Mouse (Mus musculus) forelimb bud, embryonic 11.5 days (tissue): Measurements from ENCODE around the gene Pde4dip.

Experiments used
- DNase-seq: peaks from one replicate; pipeline ENCODE4 v3.0.0-alpha.2; 2012; ENCODE audit warnings: low read depth, low spot score

The Pde4dip gene

DNA sequence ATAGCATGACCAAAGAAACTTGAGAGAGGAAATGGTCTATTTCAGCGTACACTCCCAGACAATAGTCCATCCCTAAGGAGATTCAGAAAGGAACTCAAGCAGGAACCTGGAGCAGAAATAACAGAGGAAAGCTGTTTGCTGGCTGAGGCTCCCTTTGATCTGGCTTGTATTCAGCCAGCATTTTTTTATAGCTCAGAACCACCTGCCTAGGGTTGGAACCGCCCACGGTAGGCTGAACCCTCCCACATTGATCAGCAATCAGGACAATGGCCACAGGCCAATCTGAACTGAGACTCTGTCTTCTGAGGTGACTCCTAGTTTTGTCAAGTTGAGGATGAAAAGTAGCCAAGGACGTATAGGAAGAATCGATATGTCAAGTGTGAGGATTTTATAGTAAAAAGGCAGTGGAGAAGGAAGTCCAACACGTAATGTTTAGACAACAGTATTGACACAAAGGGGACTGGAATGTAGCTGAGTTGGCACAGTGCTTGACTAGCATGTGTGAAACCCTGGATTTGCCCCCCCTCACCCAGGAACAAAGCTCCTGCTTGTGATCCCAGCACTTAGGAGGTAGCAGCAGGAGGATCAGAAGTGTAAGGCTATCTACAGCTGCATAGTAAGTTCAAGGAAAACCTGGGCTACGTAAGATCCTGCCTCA is 44.2 kb downstream of the Pde4dip start:
- no peak for DNase-seq

DNA sequence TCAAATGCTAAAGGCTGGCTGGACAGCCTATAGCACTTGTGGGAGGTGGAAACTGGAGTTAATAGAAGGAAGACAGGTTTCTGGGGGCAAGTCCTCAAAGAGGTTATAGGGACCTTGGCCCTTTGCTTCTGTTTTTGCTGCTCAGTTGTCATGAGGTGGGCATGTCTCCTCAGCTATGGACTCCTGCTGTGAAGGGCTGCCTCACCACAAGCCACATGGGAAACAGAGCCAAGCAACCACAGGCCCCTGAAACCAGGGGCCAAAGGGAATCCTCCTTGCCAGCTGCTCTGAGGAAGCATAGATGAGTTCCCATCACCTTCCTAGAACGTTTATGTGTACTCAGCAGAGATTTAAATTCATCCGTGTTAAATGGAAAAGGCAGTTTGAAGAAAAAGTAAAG is 45.9 kb downstream of the Pde4dip start:
- DNase-seq, result no peak

DNA sequence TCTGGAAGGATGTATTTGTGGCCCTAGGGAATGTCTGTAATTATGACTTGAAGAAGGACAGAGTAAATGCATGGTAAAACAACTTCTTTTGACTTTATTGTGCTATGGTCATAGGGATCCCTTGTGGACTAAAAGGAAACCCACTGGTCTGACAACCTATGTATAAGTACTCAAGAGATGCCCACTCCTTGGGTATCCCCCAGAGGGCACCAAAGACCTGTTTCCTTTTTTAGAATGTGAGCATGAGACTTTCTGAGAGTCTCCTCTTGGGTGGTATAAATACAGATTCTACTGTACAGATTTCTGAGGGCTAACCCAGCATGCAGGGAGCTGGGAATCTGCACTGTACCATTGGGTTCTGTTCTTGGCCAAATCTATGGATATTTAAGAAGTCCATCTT is 48.1 kb downstream of the Pde4dip start:
- no peak for DNase-seq

DNA sequence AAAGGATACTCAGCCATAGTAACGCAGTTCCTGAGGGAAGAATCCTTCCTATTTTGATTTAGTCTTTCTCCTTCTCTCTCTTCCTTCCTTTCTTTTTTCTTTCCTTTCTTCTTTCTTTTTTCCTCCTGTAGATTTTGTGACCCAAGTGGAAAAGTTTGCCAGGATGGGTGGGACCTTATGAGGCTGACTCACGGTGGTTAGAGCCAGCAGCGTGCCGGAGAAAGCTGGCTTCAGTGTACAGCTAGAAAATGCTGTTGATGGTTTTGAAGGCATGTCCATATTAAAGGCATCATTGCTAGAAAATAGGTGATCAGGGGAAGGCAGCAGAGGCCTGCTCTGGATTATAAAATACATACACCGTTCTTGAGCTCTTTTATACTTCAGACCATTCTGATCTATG is 52.6 kb downstream of the Pde4dip start:
- DNase-seq, result no peak

DNA sequence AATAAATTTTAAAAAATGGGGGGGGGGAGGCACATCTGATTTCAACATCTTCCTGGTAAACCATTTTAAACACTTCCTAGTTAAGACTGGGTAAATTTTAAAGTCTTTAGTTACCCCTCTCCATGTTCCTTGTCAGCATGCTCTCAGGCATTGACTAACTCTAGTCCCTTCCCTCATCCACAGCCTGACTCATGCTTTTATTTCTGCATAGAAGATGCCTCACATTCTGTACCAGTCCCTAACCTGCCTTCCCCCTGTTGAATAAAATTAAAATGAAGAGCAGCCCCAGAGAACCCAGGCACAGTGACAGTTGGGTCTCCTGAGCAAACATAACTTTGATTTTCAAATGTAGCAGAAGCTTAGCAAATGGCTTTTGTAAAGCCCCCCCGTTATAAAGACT is 53.9 kb downstream of the Pde4dip start:
- no peak for DNase-seq

DNA sequence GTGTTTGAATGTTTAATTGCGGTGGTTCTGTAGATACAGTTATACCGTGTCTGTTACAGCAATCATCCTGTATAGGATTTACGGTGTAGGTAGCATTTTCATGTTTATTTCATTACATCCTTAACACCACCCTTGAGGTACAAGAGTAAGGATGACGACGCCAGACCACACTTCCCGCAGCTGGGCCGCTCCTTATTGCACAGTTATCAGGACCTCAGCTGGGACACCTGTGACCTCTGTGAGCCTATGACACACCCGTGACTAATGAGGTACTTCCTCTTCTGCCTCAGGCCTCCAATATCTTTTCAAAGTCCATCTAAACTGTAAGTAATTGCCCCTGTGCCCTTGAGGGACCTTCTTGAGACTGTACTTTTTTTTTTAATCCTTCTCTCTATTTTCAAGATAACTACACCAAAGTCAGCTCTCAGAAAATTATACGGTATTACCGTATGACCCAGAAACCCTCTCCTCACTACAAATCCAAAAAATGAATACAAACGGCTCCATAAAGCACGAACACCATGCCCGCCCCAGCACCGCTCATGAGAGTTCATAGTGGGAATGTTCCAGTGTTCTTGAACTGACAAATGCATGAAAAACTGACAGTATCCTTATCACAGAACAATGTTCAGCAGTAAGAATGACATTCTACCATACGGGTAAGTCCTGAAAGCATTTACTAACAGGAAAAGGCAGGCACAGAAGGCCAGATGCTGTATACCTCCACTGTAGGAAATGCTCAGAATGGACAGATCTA is 56.8 kb downstream of the Pde4dip start:
- peak; percentile 16 for DNase-seq

DNA sequence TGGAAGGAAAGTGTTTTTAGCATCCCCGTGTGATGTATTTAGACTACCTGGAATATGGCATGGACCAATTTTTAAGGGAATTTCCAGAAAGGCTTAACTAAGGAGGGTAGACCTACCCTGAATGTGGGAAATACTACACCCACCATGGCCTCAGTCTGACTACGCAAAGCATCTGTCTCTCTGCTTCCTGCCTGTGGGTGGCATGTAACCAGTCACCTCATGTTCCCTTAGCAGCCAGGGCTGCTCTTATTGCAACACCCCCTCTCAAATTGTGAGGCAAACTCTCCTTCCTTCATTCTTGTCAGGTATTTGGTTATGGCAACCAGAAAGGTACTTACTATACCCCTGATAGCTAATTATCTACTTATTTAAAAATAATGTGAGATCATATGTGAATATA is 57.9 kb downstream of the Pde4dip start:
- no peak for DNase-seq

DNA sequence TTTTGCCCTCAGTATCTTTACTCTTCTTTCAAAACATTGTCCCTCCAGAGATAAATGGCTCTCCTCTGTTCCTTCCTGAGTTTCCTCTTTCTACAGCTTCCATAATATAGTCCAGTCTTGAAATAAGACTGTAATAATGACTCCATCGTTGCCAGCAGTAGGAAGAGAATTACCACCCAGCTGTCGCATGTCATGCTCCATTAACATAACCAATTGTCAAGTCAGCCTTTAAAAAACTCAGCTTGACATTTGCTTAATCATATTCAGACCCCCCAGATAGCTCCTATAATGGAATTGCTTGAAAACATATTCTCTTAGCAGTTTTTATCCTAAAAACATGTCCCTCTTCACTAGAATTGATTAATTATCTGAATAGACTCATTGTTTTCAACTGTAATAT is 58.4 kb downstream of the Pde4dip start:
- DNase-seq, result no peak

DNA sequence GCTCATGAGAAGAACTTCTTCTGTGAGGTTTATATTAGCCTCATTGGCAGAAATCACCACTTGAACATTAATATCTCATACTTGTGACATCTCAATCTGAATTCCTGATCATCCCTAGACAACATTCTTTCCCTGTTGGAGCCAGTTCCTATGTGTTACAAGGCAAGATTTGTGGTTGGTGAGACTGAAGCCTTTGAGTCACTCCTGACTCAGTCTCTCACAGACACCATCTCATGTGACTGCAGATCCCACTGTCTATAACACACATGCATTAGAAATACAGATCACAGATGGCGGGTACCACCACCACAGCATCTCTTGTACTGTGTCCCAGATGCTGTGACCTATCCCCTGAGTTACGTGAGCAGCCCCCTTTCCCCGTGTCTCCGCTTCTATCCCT is 60.2 kb downstream of the Pde4dip start:
- DNase-seq, result no peak

DNA sequence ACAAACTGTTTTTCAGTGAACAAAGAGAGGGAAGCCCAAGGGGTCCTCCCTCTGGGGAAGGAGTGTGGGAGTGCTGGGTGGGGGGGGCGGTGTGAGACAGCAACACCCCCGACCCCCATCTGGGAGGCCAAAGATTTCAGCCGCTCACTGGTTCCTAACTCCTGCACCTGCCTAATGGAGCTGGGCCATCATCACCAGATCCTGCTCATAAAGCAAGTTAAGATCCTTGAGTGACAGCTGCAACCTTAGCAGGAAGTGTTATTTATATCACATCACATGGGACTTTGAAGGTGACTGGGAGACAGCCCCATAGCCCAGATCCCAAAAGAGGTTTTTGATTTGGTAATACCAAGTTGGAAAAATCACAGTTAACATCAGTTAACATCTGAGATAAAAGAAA is 63.3 kb downstream of the Pde4dip start:
- DNase-seq, result no peak

DNA sequence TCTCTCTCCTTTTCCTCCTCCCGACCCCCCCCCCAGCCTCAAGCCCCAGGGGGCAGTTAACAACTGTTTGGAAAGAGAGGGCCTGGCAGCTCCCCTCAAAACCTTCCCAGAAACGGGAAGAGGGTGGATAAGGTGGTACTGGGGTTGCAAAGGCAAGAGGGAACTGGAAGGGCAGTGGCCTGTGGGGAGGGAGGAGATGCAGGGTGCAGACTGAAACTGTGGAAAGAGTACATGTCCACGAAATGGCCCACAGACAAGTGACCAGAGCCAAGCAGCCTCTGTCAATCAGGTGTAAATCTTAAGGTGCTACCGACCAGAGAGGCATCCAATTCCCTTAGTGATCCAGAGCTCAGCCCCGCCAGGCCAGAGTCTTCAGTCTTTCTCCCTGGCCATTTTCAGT is 63.8 kb downstream of the Pde4dip start:
- no peak for DNase-seq

DNA sequence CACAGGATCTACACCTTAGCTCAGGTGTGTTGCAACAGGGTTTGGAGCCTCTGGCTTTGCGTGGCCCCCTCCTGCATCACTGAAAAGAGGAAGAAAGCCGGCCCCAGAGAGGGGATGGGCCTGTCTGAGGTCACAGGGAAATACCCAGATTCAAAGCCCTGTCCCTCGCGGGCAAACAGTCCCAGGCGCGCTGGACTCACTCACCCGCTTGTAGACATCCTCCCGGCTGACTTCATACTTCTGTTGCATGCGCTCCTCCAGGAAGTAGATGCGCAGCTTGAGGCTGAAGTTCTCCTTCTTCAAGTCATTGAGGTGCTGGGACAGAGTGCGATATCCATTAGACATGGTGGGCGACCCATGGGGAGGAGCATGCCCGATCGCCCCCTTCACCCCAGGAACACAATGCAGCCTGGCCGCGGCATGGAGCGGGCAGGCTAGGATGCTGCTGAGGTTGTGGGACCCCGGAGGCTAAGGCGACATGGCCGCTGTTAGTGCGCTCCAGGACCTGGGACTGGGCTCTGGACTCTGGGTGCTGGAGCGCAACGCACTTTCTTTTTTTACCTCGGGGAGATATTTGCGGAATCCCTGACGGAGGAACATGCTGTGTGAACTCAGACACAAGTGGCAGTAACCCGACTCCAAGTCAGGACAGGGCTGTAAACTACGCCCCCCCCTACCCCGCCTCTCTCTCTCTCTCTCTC is 64.3 kb downstream of the Pde4dip start:
- DNase-seq, result peak; percentile 42

DNA sequence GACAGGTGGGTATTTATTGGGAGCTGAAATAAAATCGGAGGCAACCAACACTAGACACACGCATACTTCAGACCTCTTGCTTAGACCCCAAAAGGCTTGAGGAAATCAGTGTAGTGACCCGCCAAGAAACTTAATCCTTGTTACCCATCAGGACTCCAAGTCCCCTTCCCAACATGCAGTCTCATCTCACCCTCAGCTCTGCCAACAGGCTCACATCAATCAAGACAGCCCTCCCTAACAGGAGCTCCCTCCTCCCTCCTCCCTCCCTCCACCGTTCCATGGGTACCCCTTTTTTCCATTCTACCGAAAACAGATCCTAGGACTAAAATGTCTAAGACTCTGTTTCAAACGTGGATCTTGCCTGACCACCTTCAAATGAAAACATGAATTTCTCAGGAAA is 65.1 kb downstream of the Pde4dip start:
- no peak for DNase-seq

DNA sequence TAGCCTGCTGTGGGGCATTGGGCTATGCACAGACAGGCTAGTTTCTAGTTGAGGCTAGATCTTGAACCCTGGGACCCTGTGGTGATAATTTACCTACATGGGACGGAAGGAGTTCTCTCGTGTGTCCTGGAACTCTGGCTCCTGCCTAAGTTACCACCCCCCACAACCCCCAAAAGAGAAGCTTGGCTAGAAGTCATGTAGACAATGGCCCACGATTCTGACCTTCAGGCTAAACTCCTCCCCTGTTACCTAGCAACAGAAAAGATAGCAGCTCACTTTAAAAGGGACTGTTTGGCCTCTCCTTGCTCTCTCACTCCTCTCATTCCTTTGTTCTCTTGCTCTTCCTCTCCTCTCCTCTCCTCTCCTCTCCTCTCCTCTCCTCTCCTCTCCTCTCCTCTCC is 69.5 kb downstream of the Pde4dip start:
- DNase-seq, result no peak

DNA sequence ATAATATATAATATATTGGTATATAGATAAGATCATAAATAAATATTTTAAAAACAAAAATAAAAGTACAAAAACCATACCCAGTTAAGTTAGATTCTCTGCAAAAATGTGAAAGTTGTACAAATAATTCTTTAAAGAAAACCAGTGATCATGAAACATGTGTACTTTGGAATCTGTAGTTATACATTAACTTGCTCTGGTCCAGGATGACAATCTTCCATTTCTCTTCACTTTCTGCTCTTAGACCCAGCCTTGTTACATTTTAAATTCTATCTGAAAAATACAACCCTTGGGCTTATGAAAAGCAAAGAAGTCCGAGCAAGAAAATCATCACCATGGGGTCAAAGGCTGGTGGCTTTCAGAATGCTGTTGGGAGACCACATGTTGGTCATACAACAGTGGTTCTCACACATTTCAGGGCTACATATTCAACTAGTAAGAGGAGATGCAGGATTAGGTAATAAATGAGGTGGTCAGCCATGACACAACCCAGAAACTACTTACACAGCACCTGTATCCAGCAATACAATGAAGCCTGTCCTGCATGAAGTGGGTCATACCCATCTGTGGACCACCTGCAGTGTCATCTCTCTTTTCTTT is 70.0 kb downstream of the Pde4dip start:
- no peak for DNase-seq

DNA sequence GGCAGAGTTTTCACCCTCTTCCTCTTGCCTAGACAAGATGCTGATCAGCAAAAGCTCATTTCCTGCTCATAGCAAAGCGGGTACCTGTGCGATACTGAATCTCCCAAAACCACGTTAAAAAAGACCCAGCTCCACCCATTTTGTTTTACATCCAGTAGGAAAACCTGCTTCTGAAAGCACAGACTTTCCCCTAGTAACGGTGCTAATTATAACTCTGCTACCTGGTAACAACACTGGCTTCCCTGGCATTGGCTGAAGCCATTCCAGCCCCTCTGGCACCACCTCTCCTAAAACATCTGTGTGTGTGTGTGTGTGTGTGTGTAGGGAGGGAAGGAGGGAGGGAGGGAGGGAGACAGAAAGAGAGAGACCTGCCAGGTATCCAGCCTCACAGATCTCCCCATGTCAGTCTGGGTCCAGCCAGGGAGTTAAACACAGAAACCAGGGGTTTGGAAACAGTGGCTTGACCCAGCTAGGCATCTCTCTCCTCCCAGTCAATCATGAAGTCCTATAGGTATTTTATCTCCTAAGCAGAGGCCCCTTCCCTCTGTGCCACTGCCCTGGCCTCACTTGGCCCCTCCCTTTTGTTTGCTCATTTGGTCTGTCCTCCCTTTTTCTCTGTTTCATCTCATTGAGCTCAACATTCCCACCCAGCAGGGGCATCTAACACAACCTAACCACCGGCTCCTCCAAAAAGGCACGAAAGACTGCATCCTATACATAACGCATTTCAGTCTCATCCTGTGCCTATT is 76.7 kb downstream of the Pde4dip start:
- DNase-seq, result peak; percentile 33

DNA sequence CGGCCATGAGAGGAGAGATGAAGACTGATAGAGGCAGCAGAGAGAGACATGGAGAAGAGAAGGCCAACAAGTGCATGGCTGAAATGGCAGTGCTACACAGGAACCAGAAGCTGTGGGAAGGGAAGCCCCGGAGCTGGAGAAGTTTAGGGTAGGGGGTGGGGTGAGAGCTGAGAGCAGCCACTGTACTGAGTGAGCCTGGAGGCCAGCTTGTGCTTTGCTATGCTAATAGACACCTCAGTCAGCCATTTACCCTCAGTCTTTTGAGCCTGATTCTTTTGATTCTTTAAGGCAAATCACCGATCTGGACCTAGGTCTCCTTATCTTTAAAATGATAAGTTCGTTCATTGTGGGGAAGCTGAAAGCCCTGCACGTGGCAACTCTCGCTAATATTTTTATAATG is 77.3 kb downstream of the Pde4dip start:
- DNase-seq, result no peak

DNA sequence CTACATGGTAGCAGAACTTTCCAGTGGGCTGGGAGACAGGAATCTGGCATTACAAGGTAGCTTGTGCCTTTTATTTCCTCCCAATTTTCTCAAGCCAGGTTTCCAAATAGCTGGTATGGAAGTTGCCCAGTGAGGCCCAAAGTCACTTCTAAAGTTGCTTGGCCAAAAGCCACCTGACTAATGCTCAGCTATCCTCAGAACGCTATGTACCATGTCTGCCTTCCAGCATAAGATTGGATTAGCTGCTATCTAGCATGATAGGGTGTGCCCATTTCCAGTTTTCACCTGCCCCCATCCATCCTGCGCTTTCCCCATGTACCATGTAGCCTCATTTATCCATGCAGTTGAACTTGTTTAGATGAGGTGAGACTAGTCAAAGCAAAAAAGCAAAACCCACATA is 78.2 kb downstream of the Pde4dip start:
- DNase-seq, result no peak

DNA sequence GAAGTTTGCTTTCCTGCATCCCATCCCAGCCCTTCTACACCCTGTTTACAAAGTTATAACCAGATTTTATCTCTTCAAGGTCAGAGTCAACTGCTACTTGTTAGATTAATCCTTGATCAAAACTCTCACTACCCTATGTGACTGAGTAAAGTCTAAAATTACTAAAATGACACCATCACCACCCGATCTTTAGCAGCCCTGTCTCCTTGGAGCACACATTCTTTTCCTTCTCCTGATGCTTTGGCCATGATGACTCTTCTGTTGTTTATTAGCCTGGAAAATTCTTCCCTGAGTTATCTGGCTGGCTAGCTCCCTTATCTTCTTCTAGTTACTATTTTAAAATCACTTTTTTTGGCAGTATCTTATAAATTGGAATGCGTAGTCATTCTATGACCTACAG is 82.9 kb downstream of the Pde4dip start:
- no peak for DNase-seq

DNA sequence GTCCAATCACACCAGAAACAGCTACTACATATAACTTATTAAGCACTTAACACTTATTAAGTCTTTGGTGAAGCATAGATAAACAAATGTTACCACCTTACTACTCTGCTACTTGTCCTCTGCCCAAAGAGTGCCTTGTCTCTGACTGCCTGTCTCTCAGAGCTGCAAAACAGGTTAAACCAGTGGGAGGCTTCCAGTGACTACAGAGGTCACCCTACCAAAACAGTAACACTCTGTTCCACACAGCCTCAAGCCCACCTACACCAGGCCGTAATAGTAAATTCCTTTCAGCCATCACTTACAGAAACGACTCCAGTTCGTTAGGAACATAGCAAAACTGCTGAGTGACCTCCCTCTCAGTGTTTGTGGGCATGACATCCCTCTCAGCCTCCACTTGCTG is 84.8 kb downstream of the Pde4dip start:
- DNase-seq, result no peak

DNA sequence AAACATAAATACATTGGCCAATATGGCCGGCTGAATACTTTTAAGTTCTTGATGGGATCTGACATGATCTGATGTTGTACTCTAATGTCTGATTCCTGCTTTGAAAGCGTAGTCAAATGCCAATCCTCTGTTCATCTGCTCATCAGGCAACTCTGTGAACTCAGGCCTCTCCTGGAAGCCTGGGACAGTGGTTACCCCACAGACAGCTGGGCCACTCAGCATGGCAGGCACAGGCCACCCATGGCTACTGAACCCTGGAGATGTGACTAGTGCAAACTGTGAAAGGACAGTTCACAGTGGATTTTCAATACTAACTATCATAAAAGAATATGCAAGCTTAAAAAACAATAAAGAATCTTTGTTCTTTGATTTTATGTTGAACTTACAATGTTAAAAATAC is 85.6 kb downstream of the Pde4dip start:
- DNase-seq, result no peak

DNA sequence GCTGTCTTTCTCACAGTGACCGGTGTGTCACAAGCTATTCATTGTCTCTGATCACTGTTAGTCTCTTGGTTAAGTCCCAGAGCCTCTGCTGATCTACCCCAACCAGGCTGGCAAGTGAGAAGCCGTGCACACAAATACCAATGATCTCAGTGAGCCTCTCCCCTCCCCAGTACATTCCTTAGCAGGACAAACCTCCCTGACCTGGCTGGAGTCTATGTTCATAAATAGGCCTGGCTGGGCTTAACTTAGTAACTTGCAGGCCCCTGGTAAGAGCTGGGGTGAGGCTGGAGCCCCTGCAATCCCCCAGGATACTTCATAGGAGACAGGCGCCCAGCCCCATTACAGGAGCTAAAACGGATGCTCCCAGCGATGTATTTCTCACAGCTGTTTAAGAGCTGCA is 86.2 kb downstream of the Pde4dip start:
- DNase-seq, result no peak
